Comparison of ENCODE assay signal across 10 mouse cellular contexts in the genomic region with DNA sequence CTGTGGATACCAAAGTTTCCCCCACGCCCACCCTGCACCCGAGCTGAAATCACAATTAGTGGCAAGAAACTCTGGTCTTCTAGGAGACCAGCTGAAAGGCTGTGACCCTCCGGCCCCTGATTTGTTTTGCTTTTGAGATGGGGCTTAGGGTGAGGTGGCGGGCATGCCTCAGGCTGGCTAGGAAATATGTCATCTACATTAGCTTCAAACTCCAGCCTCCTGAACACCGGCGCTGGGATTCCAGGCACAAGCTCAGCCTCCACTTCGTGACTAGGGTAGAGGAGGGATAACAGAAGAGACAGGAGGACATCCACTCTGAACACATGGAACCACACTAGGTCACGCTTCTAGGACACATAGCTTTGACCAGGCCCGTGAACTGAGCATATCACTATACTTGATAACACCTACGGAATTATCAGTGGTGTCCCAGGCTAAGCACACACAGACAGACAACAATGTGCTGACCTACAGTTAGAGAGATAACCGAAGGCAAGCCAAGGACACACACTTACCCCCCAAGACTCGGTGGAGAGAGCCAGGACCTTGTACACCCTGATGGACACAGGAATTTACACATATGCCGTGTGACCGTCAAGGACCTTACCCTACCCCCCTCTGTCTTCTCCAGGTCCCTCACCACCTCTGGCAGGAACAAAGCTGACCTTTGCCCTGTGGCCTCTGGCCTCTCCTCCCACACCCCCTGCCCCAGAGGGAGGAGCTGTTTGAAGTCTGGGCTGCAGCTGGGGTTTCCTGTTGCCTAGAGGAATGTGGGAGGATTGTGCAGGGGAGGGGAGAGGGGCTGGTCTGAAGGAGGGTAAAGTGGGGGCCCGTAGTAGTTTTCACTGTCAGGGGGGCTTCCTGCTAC. TPM values are rescaled to one million over a fixed set of nuclear protein-coding genes. Genes with fewer than 3 reads are reported as not detected.
DNase-seq lines count a peak whose midpoint lies in the region; ATAC-seq and TF ChIP-seq lines count a peak whose summit lies in the region.
"Had no signal": no experiment of that assay in that cellular context is flagged by ENCODE, and none has a peak within 500 bp of the region (broad histone marks: within the 10 kb centered on the region; RNA-seq: fewer than 3 reads in every experiment).

No protein-coding gene starts in this region.

- H3K4me3 ChIP-seq in heart, embryonic 12.5 days: no peak overlapping the region
- H3K4me3 ChIP-seq in MEL (ENCODE audit: control insufficient read depth in 1 of 2, insufficient read depth in 1 of 2, low read depth in 2 of 2, low read length in 2 of 2): no peak overlapping the region
- H3K4me3 ChIP-seq in intestine, embryonic 16.5 days (ENCODE audit: low read length): no peak overlapping the region
- peak overlapping the region; percentile 18 for H3K4me3 ChIP-seq in liver, embryonic 12.5 days
- H3K4me3 ChIP-seq in gastrocnemius, adult 2 months: no peak overlapping the region

- 0 out of 2 replicates have a peak overlapping the region, but pooled peaks have one; percentile 35 for H3K27ac ChIP-seq in heart, embryonic 12.5 days (ENCODE audit: poor library complexity, severe bottlenecking)
- no peak overlapping the region for H3K27ac ChIP-seq in MEL (ENCODE audit: control insufficient read depth, low read depth, low read length)
- H3K27ac ChIP-seq in intestine, embryonic 16.5 days (ENCODE audit: low read length): no peak overlapping the region
- peak overlapping the region; percentile 70 for H3K27ac ChIP-seq in liver, embryonic 12.5 days
- no peak overlapping the region for H3K27ac ChIP-seq in gastrocnemius, adult 2 months

- H3K27me3 ChIP-seq in heart, embryonic 12.5 days (replicated peaks): peaks cover 7% of the 10 kb centered on the region; the same call in 1 of the 2 replicates
- no peaks in the 10 kb centered on the region; a peak in 1 of 4 replicates for H3K27me3 ChIP-seq in MEL (ENCODE audit: control insufficient read depth in 1 of 2, insufficient read depth in 2 of 2, low read length in 2 of 2)
- peaks cover 7% of the 10 kb centered on the region; the same call in 1 of the 2 replicates for H3K27me3 ChIP-seq in intestine, embryonic 16.5 days (replicated peaks; ENCODE audit: control insufficient read depth, insufficient read depth, low read length)
- H3K27me3 ChIP-seq in liver, embryonic 12.5 days (replicated peaks): peaks cover 38% of the 10 kb centered on the region

- H3K4me1 ChIP-seq in heart, embryonic 12.5 days (replicated peaks): peaks cover 34% of the 10 kb centered on the region
- peaks cover 8 to 13% of the 10 kb centered on the region in 2 experiments; a peak in 2 of 4 replicates for H3K4me1 ChIP-seq in MEL (ENCODE audit: control insufficient read depth in 1 of 2, insufficient read depth in 2 of 2, low read length in 2 of 2)
- H3K4me1 ChIP-seq in intestine, embryonic 16.5 days (ENCODE audit: control insufficient read depth, insufficient read depth, low read length): peaks cover 26% of the 10 kb centered on the region
- H3K4me1 ChIP-seq in liver, embryonic 12.5 days: peaks cover 58% of the 10 kb centered on the region

- H3K9ac ChIP-seq in heart, embryonic 12.5 days: peak overlapping the region; percentile 37; the same call in 1 of the 2 replicates
- H3K9ac ChIP-seq in MEL (ENCODE audit: control insufficient read depth, low read depth, low read length, poor library complexity, severe bottlenecking): no peak overlapping the region
- H3K9ac ChIP-seq in intestine, embryonic 16.5 days (ENCODE audit: low read depth, low read length): peak overlapping the region; percentile 52; the same call in 1 of the 2 replicates
- peak overlapping the region; percentile 42 for H3K9ac ChIP-seq in liver, embryonic 12.5 days

- no peaks in the 10 kb centered on the region; the same call in 1 of the 2 replicates for H3K79me2 ChIP-seq in MEL (ENCODE audit: control insufficient read depth, insufficient read depth, low read length, poor library complexity)

- no peaks in the 10 kb centered on the region for H3K9me3 ChIP-seq in heart, embryonic 12.5 days (replicated peaks)
- H3K9me3 ChIP-seq in MEL (replicated peaks; ENCODE audit: insufficient read depth, low read length): no peaks in the 10 kb centered on the region
- H3K9me3 ChIP-seq in intestine, embryonic 16.5 days (ENCODE audit: control insufficient read depth, low read length): no peaks in the 10 kb centered on the region
- H3K9me3 ChIP-seq in liver, embryonic 12.5 days (replicated peaks): no peaks in the 10 kb centered on the region

- H3K4me2 ChIP-seq in heart, embryonic 12.5 days: no peak overlapping the region
- H3K4me2 ChIP-seq in intestine, embryonic 16.5 days (ENCODE audit: low read depth, low read length): no peak overlapping the region; the same call in 1 of the 2 replicates
- H3K4me2 ChIP-seq in liver, embryonic 12.5 days: peak overlapping the region; percentile 46

- TF ChIP-seq CTCF in MEL (IDR thresholded peaks at IDR 0.05 in 2 of 3, conservative IDR thresholded peaks at IDR 0.05 in 1 of 3; ENCODE audit: control insufficient read depth in 1 of 3, insufficient read depth in 1 of 3, low read depth in 2 of 3, low read length in 3 of 3, poor library complexity in 1 of 3, severe bottlenecking in 1 of 3): no peak
- no peak for TF ChIP-seq CTCF in gastrocnemius, adult 2 months (IDR thresholded peaks at IDR 0.05)

- 22% methylated on average over 15 of the region's 15 CpGs for WGBS in heart, embryonic 12.5 days
- 34% methylated on average over 15 of the region's 15 CpGs for WGBS in intestine, embryonic 16.5 days
- 27% methylated on average over 15 of the region's 15 CpGs for WGBS in liver, embryonic 12.5 days (ENCODE audit: insufficient replicate concordance)

- H3K36me3 ChIP-seq in heart, embryonic 12.5 days: no peaks in the 10 kb centered on the region
- H3K36me3 ChIP-seq in MEL (ENCODE audit: control insufficient read depth in 1 of 2, insufficient read depth in 2 of 2, low read length in 2 of 2): peaks cover 0 to 1% of the 10 kb centered on the region in 2 experiments; a peak in 2 of 4 replicates
- H3K36me3 ChIP-seq in intestine, embryonic 16.5 days (ENCODE audit: control insufficient read depth, insufficient read depth, low read length): no peaks in the 10 kb centered on the region
- H3K36me3 ChIP-seq in liver, embryonic 12.5 days: no peaks in the 10 kb centered on the region

- TF ChIP-seq RAD21 in MEL (IDR thresholded peaks at IDR 0.05; ENCODE audit: low read depth, low read length): no peak

- intact Hi-C loops in heart, postnatal 36 days (cut with DNase I): loop anchor here (1.0 to 2.0 kb wide), 3 partner anchors 205 to 290 kb away; a partner anchor contains a TSS
- intact Hi-C loops in gastrocnemius, adult 2 months (cut with DNase I): loop anchor here (2.0 to 5.0 kb wide), 2 partner anchors 195 to 243 kb away; no protein-coding TSS in a partner anchor

- TF ChIP-seq POLR2A in MEL (IDR thresholded peaks at IDR 0.05; ENCODE audit: control insufficient read depth in 1 of 2, insufficient read depth in 1 of 2, low read depth in 1 of 2, low read length in 2 of 2, poor library complexity in 1 of 2): no peak

- DNase-seq in heart, postnatal 36 days: no peak
- peak; percentile 40 for DNase-seq in MEL (ENCODE audit: low read depth, low spot score)
- DNase-seq in thymus, postnatal 10 days (ENCODE audit: low spot score in 2 of 2): no peak
- DNase-seq in gastrocnemius, adult 2 months: no peak
- DNase-seq in right cerebral cortex, adult 18-20 months: no peak
- DNase-seq: lung, postnatal 14 days had no signal

- no peak for ATAC-seq in heart, embryonic 12.5 days (ENCODE audit: insufficient number of reproducible peaks, low FRiP score)
- ATAC-seq in intestine, embryonic 16.5 days: 0 out of 2 replicates have a peak, but pooled peaks have one; percentile 2
- ATAC-seq in liver, embryonic 12.5 days: peak; percentile 50
- ATAC-seq: forebrain, embryonic 14.5 days had no signal

- peak; percentile 76 to 87 for TF ChIP-seq EP300 in MEL (IDR thresholded peaks at IDR 0.05; ENCODE audit: low read depth in 1 of 2, low read length in 2 of 2)

TF ChIP-seq in MEL, 35 proteins besides CTCF, POLR2A, EP300 and RAD21 (continues in another document):
- peak; percentile 86 for TF ChIP-seq TCF12 (IDR thresholded peaks at IDR 0.05; ENCODE audit: low read depth, low read length)
- TF ChIP-seq NRF1 (IDR thresholded peaks at IDR 0.05; ENCODE audit: insufficient read depth, low read depth, low read length, poor library complexity, severe bottlenecking): no peak
- no peak for TF ChIP-seq USF2 (IDR thresholded peaks at IDR 0.05; ENCODE audit: borderline replicate concordance in 1 of 2, insufficient read depth in 1 of 2, low read depth in 1 of 2, low read length in 2 of 2)
- 0 out of 2 replicates have a peak, but pooled peaks have one; percentile 18 for TF ChIP-seq MYC (IDR thresholded peaks at IDR 0.05; ENCODE audit: low read depth, low read length)
- peak; percentile 46; the same call in 1 of the 2 replicates for TF ChIP-seq MAX (IDR thresholded peaks at IDR 0.05; ENCODE audit: low read length)
- peak; percentile 79 for TF ChIP-seq GATA1 (IDR thresholded peaks at IDR 0.05; ENCODE audit: low read depth, low read length)
- TF ChIP-seq TAL1 (IDR thresholded peaks at IDR 0.05; ENCODE audit: low read length): peak; percentile 74
- TF ChIP-seq MEF2A (IDR thresholded peaks at IDR 0.05; ENCODE audit: extremely low read depth, insufficient replicate concordance, low read depth, low read length, poor library complexity, severe bottlenecking): no peak
- 0 out of 2 replicates have a peak, but pooled peaks have one; percentile 25 for TF ChIP-seq MXI1 (IDR thresholded peaks at IDR 0.05; ENCODE audit: low read depth, low read length)

RNA-seq across cellular contexts. Expression of a gene that starts 3.3 kb away (rescaled TPM):
- 11.6 and 11.7 TPM in 2 replicates for polyA plus RNA-seq in heart, embryonic 12.5 days (2016; fragmentation: Nextera tagmentation; extraction: Ambion mirVana)
- total RNA-seq in heart, postnatal 36 days (2021): 10 to 100 TPM; 41.9 to 50.8 TPM
- 2.5 and 2.9 TPM in 2 replicates for total RNA-seq in MEL (2012; rRNA removed)
- 1 to 10 TPM in 1 of 2 experiments, not detected in 1; 8.8 TPM for polyA plus RNA-seq in MEL (2012; ENCODE audit: insufficient read depth in 1 of 2, insufficient read length in 2 of 2, low read depth in 1 of 2, low replicate concordance in 2 of 2, missing spikeins in 1 of 2)
- polyA plus RNA-seq in intestine, embryonic 16.5 days (2015; fragmentation: Nextera tagmentation; extraction: Ambion mirVana): 5.3 and 5.7 TPM in 2 replicates
- polyA plus RNA-seq in liver, embryonic 12.5 days (2016; fragmentation: Nextera tagmentation; extraction: Ambion mirVana): 2.9 and 3.2 TPM in 2 replicates
- total RNA-seq in gastrocnemius, adult 2 months (2021): 10 to 100 TPM; 30.2 to 55.1 TPM

RNA-seq across cellular contexts. Expression of a gene that starts 33.9 kb away (rescaled TPM):
- polyA plus RNA-seq in heart, embryonic 12.5 days (2016; fragmentation: Nextera tagmentation; extraction: Ambion mirVana): 0.19 and 0.23 TPM in 2 replicates
- under 1 TPM; 0.31 to 0.60 TPM for total RNA-seq in heart, postnatal 36 days (2021)
- total RNA-seq in MEL (2012; rRNA removed): not detected in 2 replicates
- not detected for polyA plus RNA-seq in MEL (2012; ENCODE audit: insufficient read depth in 1 of 2, insufficient read length in 2 of 2, low read depth in 1 of 2, low replicate concordance in 2 of 2, missing spikeins in 1 of 2)
- 3.1 and 3.5 TPM in 2 replicates for polyA plus RNA-seq in intestine, embryonic 16.5 days (2015; fragmentation: Nextera tagmentation; extraction: Ambion mirVana)
- 0.60 and 0.73 TPM in 2 replicates for polyA plus RNA-seq in liver, embryonic 12.5 days (2016; fragmentation: Nextera tagmentation; extraction: Ambion mirVana)
- under 1 TPM in 1 of 2 experiments, not detected in 1; 0.06 TPM for total RNA-seq in gastrocnemius, adult 2 months (2021)

Comparison
In these comparisons a context has a peak if more than half of its experiments do, and no peak if none do; other contexts are left out.
1. H3K27ac ChIP-seq: peak in heart, embryonic 12.5 days (single experiment) and liver, embryonic 12.5 days (single experiment); none in MEL (single experiment), intestine, embryonic 16.5 days (single experiment) and gastrocnemius, adult 2 months (single experiment).